Mouse (Mus musculus) cortical plate, adult 2 months (tissue): ENCODE measurements around the gene Ebf1.

Experiments used
- CTCF ChIP-seq: fragments of 200-500 bp; IDR thresholded peaks from 2 replicates; pipeline ENCODE4 v1.5.1; 2011; ENCODE audit warnings: mild to moderate bottlenecking, control low read depth, low read length; ENCODE audit not compliant: insufficient read depth; ENCODE audit errors: extremely low read depth
- POLR2A ChIP-seq: fragments of 200-500 bp; IDR thresholded peaks from 2 replicates; pipeline ENCODE4 v1.6.1; 2011; ENCODE audit warnings: mild to moderate bottlenecking, low read length, control low read depth; ENCODE audit not compliant: insufficient read depth; ENCODE audit errors: extremely low read depth

- TF ChIP-seq CTCF = no peak
- no peak for TF ChIP-seq POLR2A
Observed at GRCm38 (mm10) chr11:44924896-44925295, 307.8 kb downstream of the Ebf1 start.
